Mouse (Mus musculus) erythroblast, embryonic 14.5 days (primary cell): Measurements from ENCODE around the gene Mplkip.

ENCODE experiments used
- GATA1 ChIP-seq: IDR thresholded peaks from 2 replicates; pipeline ENCODE4 v1.6.1; 2012; ENCODE audit warnings: low read length, inconsistent platforms, mixed read lengths
- TAL1 ChIP-seq: IDR thresholded peaks from 3 replicates; pipeline ENCODE4 v1.6.1; 2012; ENCODE audit warnings: low read length, inconsistent platforms, mixed read lengths

DNA sequence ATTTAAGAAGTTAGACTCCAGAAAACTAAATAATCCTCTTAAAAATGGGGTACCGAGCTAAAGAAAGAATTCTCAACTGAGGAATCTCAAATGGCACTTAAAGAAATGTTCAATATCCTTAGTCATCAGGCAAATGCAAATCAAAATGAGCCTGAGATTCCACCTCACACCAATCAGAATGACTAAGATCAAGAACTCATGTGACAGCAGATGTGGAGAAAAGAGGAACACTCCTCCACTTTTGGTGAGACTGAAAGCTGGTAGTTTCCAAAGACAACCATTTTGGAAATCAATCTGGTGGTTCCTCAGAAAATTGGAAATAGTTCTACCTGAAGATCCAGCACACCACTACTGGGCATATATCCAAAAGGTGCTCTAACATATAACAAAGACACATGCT is 27.6 kb upstream of the Mplkip start:
- no peak for TF ChIP-seq TAL1
- no peak for TF ChIP-seq GATA1
